Mouse (Mus musculus): ENCODE measurements around the gene Anxa2.

Gene Anxa2

GRCm38 (mm10) chr9:69514206-69514605, 60.8 kb downstream of the Anxa2 start:
- no peak for DNase-seq

- DNase-seq = no peak
Observed at GRCm38 (mm10) chr9:69515416-69515815, 62.0 kb downstream of the Anxa2 start.

GRCm38 (mm10) chr9:69517387-69518035, 64.1 kb downstream of the Anxa2 start:
- peak; percentile 8 for DNase-seq

All from liver (tissue).